Mouse (Mus musculus) ovary, adult 10 weeks (tissue): ENCODE results near the gene Otc. TPM values are rescaled to one million over a fixed set of nuclear protein-coding genes. Genes with fewer than 3 reads are reported as not detected.

ENCODE experiments used
- polyA plus RNA-seq: library from polyadenylated mRNA; stranded (reverse); fragments of 350-450 nt; fragmentation: Illumina TruSeq; extraction: RNeasy Lipid Tissue Mini Kit (QIAGEN cat#74804); gene quantifications from one replicate; pipeline ENCODE4 v1.2.3, GENCODE M21; 2014

The Otc gene
- 0.60 TPM for polyA plus RNA-seq

GRCm38 (mm10) chrX:10251852-10252504 is at the start of gene Otc:
Gene Otc (plus strand): TSS chrX:10252305.

GRCm38 (mm10) chrX:10216410-10216949 is 35.6 kb upstream of the Otc start, which contains the start of gene Rpgr:
Gene Rpgr (minus strand): TSS chrX:10216920.

Other genes with a start within 250 kb of the Otc start
- 8.9 TPM for gene Srpx, start 134.6 kb upstream of the Otc start, polyA plus RNA-seq
- 40.6 TPM for gene Rpgr, start 35.4 kb upstream of the Otc start, polyA plus RNA-seq
- 32.0 TPM for gene Tspan7, start 232.9 kb downstream of the Otc start, polyA plus RNA-seq